ENCODE assay signal across 30 mouse cellular contexts in genomic region chr12:55648011-55648525, GRCm38 (mm10). TPM values are rescaled to one million over a fixed set of nuclear protein-coding genes. Genes with fewer than 3 reads are reported as not detected.
DNase-seq lines count a peak whose midpoint lies in the region; ATAC-seq lines count a peak whose summit lies in the region.
"Had no signal": no experiment of that assay in that cellular context is flagged by ENCODE, and none has a peak within 500 bp of the region (broad histone marks: within the 10 kb centered on the region; RNA-seq: fewer than 3 reads in every experiment).

No protein-coding gene starts in this region.

- no peak overlapping the region for H3K27ac ChIP-seq in forebrain, embryonic 16.5 days (ENCODE audit: low read length)
- H3K27ac ChIP-seq: embryonic facial prominence, embryonic 12.5 days; embryonic facial prominence, embryonic 15.5 days; forebrain, embryonic 12.5 days; forebrain, embryonic 15.5 days; heart, embryonic 15.5 days; hindbrain, embryonic 10.5 days; hindbrain, embryonic 13.5 days had no signal

- no peak overlapping the region for H3K4me2 ChIP-seq in forebrain, embryonic 16.5 days (ENCODE audit: low read length)
- H3K4me2 ChIP-seq: embryonic facial prominence, embryonic 12.5 days; embryonic facial prominence, embryonic 15.5 days; forebrain, embryonic 12.5 days; forebrain, embryonic 15.5 days; heart, embryonic 12.5 days; heart, embryonic 15.5 days; hindbrain, embryonic 13.5 days had no signal

- peak; percentile 79 for DNase-seq in A20 (ENCODE audit: low read depth, low spot score)
- peak; percentile 3 for DNase-seq in CD4-positive, CD25-positive, alpha-beta regulatory T cell, adult 2 months (ENCODE audit: low read depth, low spot score)
- DNase-seq in natural killer cell, adult 2 months (ENCODE audit: low spot score in 2 of 2) = no peak
- DNase-seq in c-Kit-positive CD71-positive TER-119-positive erythroid progenitor cells, embryonic 14.5 days (ENCODE audit: low spot score) = no peak
- no peak for DNase-seq in T-cell, adult 2 months (ENCODE audit: low spot score)
- DNase-seq: adrenal gland, postnatal 10 days; adrenal gland, postnatal 36 days; B cell, adult 2 months; cerebellum, adult 11 months; cerebellum, adult 2 months; cerebellum, adult 9-11 months; cerebellum, postnatal 25 days; gastrocnemius, postnatal 10 days; gastrocnemius, postnatal 36 days; heart, postnatal 10 days; heart, postnatal 36 days had no signal

- 94% methylated on average over 7 of the region's 7 CpGs for WGBS in forebrain, embryonic 16.5 days

- H3K4me3 ChIP-seq in forebrain, embryonic 16.5 days (replicated peaks; ENCODE audit: low read length) = no peak overlapping the region
- H3K4me3 ChIP-seq: embryonic facial prominence, embryonic 12.5 days; embryonic facial prominence, embryonic 15.5 days; erythroblast, embryonic 14.5 days; forebrain, embryonic 12.5 days; forebrain, embryonic 15.5 days; heart, embryonic 12.5 days; heart, embryonic 15.5 days; hindbrain, embryonic 10.5 days; hindbrain, embryonic 13.5 days had no signal

- no peaks in the 10 kb centered on the region for H3K9me3 ChIP-seq in forebrain, embryonic 16.5 days (ENCODE audit: control insufficient read depth, low read length)
- H3K9me3 ChIP-seq: embryonic facial prominence, embryonic 12.5 days; embryonic facial prominence, embryonic 15.5 days; forebrain, embryonic 12.5 days; forebrain, embryonic 15.5 days; heart, embryonic 12.5 days; heart, embryonic 15.5 days; hindbrain, embryonic 10.5 days; hindbrain, embryonic 13.5 days had no signal

- ATAC-seq in activated CD4-positive, CD25-positive, alpha-beta regulatory T cell, adult 4 months = peak; percentile 63
- ATAC-seq in inflammation-experienced regulatory T-cells, adult 6 months = peak; percentile 58
- no peak for ATAC-seq in forebrain, embryonic 16.5 days
- ATAC-seq: forebrain, embryonic 15.5 days; hindbrain, embryonic 16.5 days; intestine, postnatal 0 days had no signal

- H3K4me1 ChIP-seq in forebrain, embryonic 16.5 days (replicated peaks; ENCODE audit: control insufficient read depth, insufficient read depth, low read length) = no peaks in the 10 kb centered on the region
- H3K4me1 ChIP-seq: embryonic facial prominence, embryonic 12.5 days; embryonic facial prominence, embryonic 15.5 days; forebrain, embryonic 12.5 days; forebrain, embryonic 15.5 days; heart, embryonic 12.5 days; heart, embryonic 15.5 days; hindbrain, embryonic 10.5 days; hindbrain, embryonic 13.5 days had no signal

- no peaks in the 10 kb centered on the region for H3K27me3 ChIP-seq in forebrain, embryonic 16.5 days (replicated peaks; ENCODE audit: control insufficient read depth, insufficient read depth, low read length)
- H3K27me3 ChIP-seq: embryonic facial prominence, embryonic 12.5 days; embryonic facial prominence, embryonic 15.5 days; forebrain, embryonic 12.5 days; forebrain, embryonic 15.5 days; heart, embryonic 12.5 days; heart, embryonic 15.5 days; hindbrain, embryonic 13.5 days had no signal

- no peak overlapping the region for H3K9ac ChIP-seq in forebrain, embryonic 16.5 days (replicated peaks; ENCODE audit: low read depth, low read length)
- H3K9ac ChIP-seq: embryonic facial prominence, embryonic 12.5 days; embryonic facial prominence, embryonic 15.5 days; forebrain, embryonic 12.5 days; forebrain, embryonic 15.5 days; heart, embryonic 12.5 days; heart, embryonic 15.5 days; hindbrain, embryonic 13.5 days had no signal

- no peaks in the 10 kb centered on the region for H3K36me3 ChIP-seq in forebrain, embryonic 16.5 days (ENCODE audit: control insufficient read depth, insufficient read depth)
- H3K36me3 ChIP-seq: embryonic facial prominence, embryonic 12.5 days; forebrain, embryonic 12.5 days; forebrain, embryonic 15.5 days; heart, embryonic 12.5 days; hindbrain, embryonic 10.5 days; hindbrain, embryonic 13.5 days had no signal

RNA-seq across cellular contexts. Expression of gene Insm2, which starts 48.8 kb away (rescaled TPM):
- under 1 TPM in 1 of 2 experiments, not detected in 1; 0.12 TPM for polyA plus RNA-seq in activated CD4-positive, CD25-positive, alpha-beta regulatory T cell, adult 4 months (2017; shearing (Covaris generic))
- under 1 TPM; 0.18 to 0.34 (median 0.21) TPM for polyA plus RNA-seq in inflammation-experienced regulatory T-cells, adult 6 months (2017; shearing (Covaris generic))
- 1.6 and 1.7 TPM in 2 replicates for polyA plus RNA-seq in forebrain, embryonic 16.5 days (2015; fragmentation: Nextera tagmentation; extraction: Ambion mirVana)
- polyA plus RNA-seq: erythroblast, embryonic 14.5 days had no signal

Comparison
In these comparisons a context has a peak if more than half of its experiments do, and no peak if none do; other contexts are left out.
1. DNase-seq: peak in A20 (single experiment) and CD4-positive, CD25-positive, alpha-beta regulatory T cell, adult 2 months (single experiment); none in natural killer cell, adult 2 months (0 of 2), c-Kit-positive CD71-positive TER-119-positive erythroid progenitor cells, embryonic 14.5 days (single experiment) and T-cell, adult 2 months (single experiment).